Mouse (Mus musculus): ENCODE data around the gene Acss2.
"Not testable (repeated sequence)": the region's sequence is repeated elsewhere in the genome, so short reads cannot be mapped to it uniquely, and the experiment has no call there.

Acss2 gene

GRCm38 (mm10) chr2:155589521-155589920 is 71.8 kb downstream of the Acss2 start:
- no peak for DNase-seq (ENCODE audit: low spot score in 2 of 2)

- no peak for DNase-seq (ENCODE audit: low spot score in 2 of 2)
These were observed 73.1 kb downstream of the Acss2 start for GRCm38 (mm10) chr2:155590876-155591275.

GRCm38 (mm10) chr2:155591676-155592075 is 73.9 kb downstream of the Acss2 start:
- no peak for DNase-seq (ENCODE audit: low spot score in 2 of 2)

- DNase-seq (ENCODE audit: low spot score in 2 of 2), result peak; percentile 97 to 98
These were observed 74.5 kb downstream of the Acss2 start, which contains the start of gene Gss for GRCm38 (mm10) chr2:155592137-155592853. TSS of gene Gss (minus strand) at chr2:155592810.

GRCm38 (mm10) chr2:155592854-155593283 is 75.1 kb downstream of the Acss2 start:
- DNase-seq (ENCODE audit: low spot score in 2 of 2), result no peak

GRCm38 (mm10) chr2:155595516-155595915 is 77.8 kb downstream of the Acss2 start:
- no peak for DNase-seq (ENCODE audit: low spot score in 2 of 2)

GRCm38 (mm10) chr2:155603707-155604106 is 86.0 kb downstream of the Acss2 start:
- DNase-seq (ENCODE audit: low spot score in 2 of 2), result no peak

GRCm38 (mm10) chr2:155604560-155605235 is 87.0 kb downstream of the Acss2 start:
- no peak for DNase-seq (ENCODE audit: low spot score in 2 of 2)

GRCm38 (mm10) chr2:155605236-155605589 is 87.5 kb downstream of the Acss2 start:
- DNase-seq (ENCODE audit: low spot score in 2 of 2), result not testable (repeated sequence)

GRCm38 (mm10) chr2:155606360-155606759 is 88.6 kb downstream of the Acss2 start:
- DNase-seq (ENCODE audit: low spot score in 2 of 2), result no peak

GRCm38 (mm10) chr2:155610978-155611377 is 93.2 kb downstream of the Acss2 start, which contains the start of gene Myh7b:
TSS of gene Myh7b (plus strand) at chr2:155611212.
- DNase-seq (ENCODE audit: low spot score in 2 of 2), result no peak

GRCm38 (mm10) chr2:155611834-155612550 is 94.2 kb downstream of the Acss2 start:
- no peak for DNase-seq (ENCODE audit: low spot score in 2 of 2)

GRCm38 (mm10) chr2:155613326-155613755 is 95.6 kb downstream of the Acss2 start:
- peak; percentile 62 to 69 for DNase-seq (ENCODE audit: low spot score in 2 of 2)

- no peak for DNase-seq (ENCODE audit: low spot score in 2 of 2)
These were observed 96.2 kb downstream of the Acss2 start for GRCm38 (mm10) chr2:155613953-155614352.

GRCm38 (mm10) chr2:155616971-155617370 is 99.2 kb downstream of the Acss2 start:
- no peak for DNase-seq (ENCODE audit: low spot score in 2 of 2)

GRCm38 (mm10) chr2:155619817-155620216 is 102.1 kb downstream of the Acss2 start:
- DNase-seq (ENCODE audit: low spot score in 2 of 2), result peak; percentile 77 to 87

- no peak for DNase-seq (ENCODE audit: low spot score in 2 of 2)
These were observed 104.9 kb downstream of the Acss2 start for GRCm38 (mm10) chr2:155622606-155623005.

- no peak for DNase-seq (ENCODE audit: low spot score in 2 of 2)
These were observed 106.2 kb downstream of the Acss2 start for GRCm38 (mm10) chr2:155623996-155624395.

GRCm38 (mm10) chr2:155624730-155625129 is 107.0 kb downstream of the Acss2 start:
- peak in 1 of 2 experiments; percentile 32 for DNase-seq (ENCODE audit: low spot score in 2 of 2)

GRCm38 (mm10) chr2:155626277-155626676 is 108.5 kb downstream of the Acss2 start:
- no peak for DNase-seq (ENCODE audit: low spot score in 2 of 2)

GRCm38 (mm10) chr2:155627030-155627738 is 109.4 kb downstream of the Acss2 start:
- peak; percentile 43 to 63 for DNase-seq (ENCODE audit: low spot score in 2 of 2)

GRCm38 (mm10) chr2:155628112-155628511 is 110.4 kb downstream of the Acss2 start:
- DNase-seq (ENCODE audit: low spot score in 2 of 2), result no peak

All from spleen, postnatal 14 days (tissue).